In genomic region chr5:135544865-135545797, GRCm38 (mm10) we compare ENCODE assay signal across 8 mouse cellular contexts. TPM values are rescaled to one million over a fixed set of nuclear protein-coding genes. Genes with fewer than 3 reads are reported as not detected.
DNase-seq lines count a peak whose midpoint lies in the region; ATAC-seq lines count a peak whose summit lies in the region.

Gene Hip1, minus strand, starts transcription at chr5:135545120.

- H3K9me3 ChIP-seq in hindbrain, embryonic 15.5 days: no peaks in the 10 kb centered on the region

- H3K27me3 ChIP-seq in hindbrain, embryonic 15.5 days: no peaks in the 10 kb centered on the region

- H3K27ac ChIP-seq in hindbrain, embryonic 15.5 days (replicated peaks): peak within 1 kb of the TSS; percentile 66

- DNase-seq in T-cell, adult 2 months (ENCODE audit: low spot score): peak; percentile 97
- peak; percentile 98 to 100 for DNase-seq in cerebellum, postnatal 36 days
- DNase-seq in frontal cortex, postnatal 36 days (ENCODE audit: low spot score in 2 of 2): peak; percentile 100
- DNase-seq in left cerebral cortex, adult 11 months (ENCODE audit: low spot score): peak; percentile 100
- peak; percentile 98 to 100 for DNase-seq in lung, postnatal 4 days
- DNase-seq in retina, postnatal 7 days (ENCODE audit: low read depth, low spot score): peak; percentile 99
- DNase-seq in urinary bladder, adult 2 months (ENCODE audit: low spot score): peak; percentile 87

- peak within 1 kb of the TSS; percentile 73 for H3K9ac ChIP-seq in hindbrain, embryonic 15.5 days

- H3K36me3 ChIP-seq in hindbrain, embryonic 15.5 days: no peaks in the 10 kb centered on the region

- H3K4me2 ChIP-seq in hindbrain, embryonic 15.5 days: peak within 1 kb of the TSS; percentile 96

- peaks cover 16% of the 10 kb centered on the region for H3K4me1 ChIP-seq in hindbrain, embryonic 15.5 days (replicated peaks)

- peak; percentile 100 for ATAC-seq in hindbrain, embryonic 15.5 days (ENCODE audit: low FRiP score, low read depth)

- H3K4me3 ChIP-seq in hindbrain, embryonic 15.5 days: peak within 1 kb of the TSS; percentile 80

- WGBS in hindbrain, embryonic 15.5 days: under 1% methylated on average over 46 of the region's 46 CpGs

RNA-seq across cellular contexts. Expression of gene Hip1, which starts in this region (rescaled TPM):
- 39.1 and 39.7 TPM in 2 replicates for polyA plus RNA-seq in hindbrain, embryonic 15.5 days (2015; fragmentation: Nextera tagmentation; extraction: Ambion mirVana)
- polyA plus RNA-seq in urinary bladder, adult 2 months (2012; rRNA removed): 25.3 and 33.6 TPM in 2 replicates

Comparison
In these comparisons a context has a peak if more than half of its experiments do, and no peak if none do; other contexts are left out.
1. Peak in every context shown above with its lines: DNase-seq, ATAC-seq, H3K4me3 ChIP-seq and H3K27ac ChIP-seq.